Mouse (Mus musculus) embryo, embryonic 10.5 days (tissue): Measurements from ENCODE around the gene H2afz.
A peak's percentile ranks its signal among the peaks of the same experiment; 100 is the strongest.
"Not testable (repeated sequence)": the region's sequence is repeated elsewhere in the genome, so short reads cannot be mapped to it uniquely, and the experiment has no call there.

ENCODE experiments used
- DNase-seq: peaks from one replicate; pipeline ENCODE4 v3.0.0-alpha.2; 2015; ENCODE audit warnings: low spot score

The H2afz gene

GRCm38 (mm10) chr3:137864124-137864987, at the start of gene H2afz:
TSS of gene H2afz (plus strand) at chr3:137864487.
- peak; percentile 99 for DNase-seq

- DNase-seq: peak; percentile 52
Measured at GRCm38 (mm10) chr3:137818713-137819112, 45.6 kb upstream of the H2afz start.

DNA sequence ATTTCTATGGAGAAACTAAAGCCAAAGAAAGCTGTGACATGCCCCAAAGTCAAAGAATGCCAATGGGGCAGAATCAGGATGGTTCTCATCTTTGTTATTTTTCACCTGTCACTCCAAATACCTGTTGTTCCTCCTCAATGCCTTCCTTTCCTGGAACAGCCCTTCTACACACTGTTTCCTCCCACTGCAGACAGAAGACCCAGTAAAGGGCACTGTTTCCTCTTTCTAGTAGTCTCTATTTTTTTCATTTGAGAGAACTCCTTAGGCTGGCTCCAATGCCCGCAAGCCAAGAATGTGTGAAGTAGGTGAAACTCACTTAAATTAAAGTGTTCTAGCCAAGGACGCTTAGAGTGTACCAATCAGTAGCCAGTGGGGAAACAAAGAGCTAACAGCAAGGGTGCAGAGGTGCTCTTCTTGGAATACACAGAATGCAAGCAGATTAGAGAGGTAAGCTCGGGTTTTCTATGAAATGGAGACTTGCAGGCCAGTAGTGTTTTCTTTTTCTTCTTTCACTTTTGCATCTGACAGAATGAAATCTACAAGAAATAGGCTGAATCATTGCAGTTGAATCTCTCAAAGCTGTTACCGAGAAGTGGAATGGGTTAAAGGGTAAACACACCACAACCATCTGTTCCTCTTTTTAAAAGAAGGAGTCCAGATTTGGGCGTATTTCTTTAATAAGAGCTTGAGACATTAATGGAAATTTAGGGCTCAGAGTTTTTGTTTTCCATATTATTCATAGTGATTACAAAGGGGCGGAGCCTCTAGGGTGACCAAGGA, 43.4 kb upstream of the H2afz start:
- DNase-seq: no peak

GRCm38 (mm10) chr3:137823317-137823716, 41.0 kb upstream of the H2afz start:
- no peak for DNase-seq

GRCm38 (mm10) chr3:137827678-137828077, 36.6 kb upstream of the H2afz start:
- DNase-seq: peak; percentile 55

GRCm38 (mm10) chr3:137831156-137831555, 33.1 kb upstream of the H2afz start:
- DNase-seq: no peak

DNA sequence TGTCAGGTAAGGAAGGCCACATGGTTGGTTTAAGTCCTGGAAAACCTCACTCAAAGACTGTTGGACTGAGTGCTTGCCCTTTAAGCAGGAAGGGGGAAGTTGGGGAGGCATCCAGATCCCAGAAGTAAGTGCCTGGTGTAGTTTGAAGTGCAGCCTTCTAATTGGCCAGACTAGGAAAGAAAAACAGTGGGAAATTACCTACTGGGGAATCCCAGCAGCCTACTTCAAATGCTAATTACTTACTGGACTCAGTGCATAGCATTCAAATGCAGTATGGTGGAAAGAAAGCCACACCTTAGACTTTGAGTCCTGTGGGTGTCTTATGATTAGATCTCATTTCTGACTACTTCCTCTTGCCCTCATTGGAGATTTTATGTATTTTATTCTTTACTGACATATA, 31.2 kb upstream of the H2afz start:
- DNase-seq: no peak

DNA sequence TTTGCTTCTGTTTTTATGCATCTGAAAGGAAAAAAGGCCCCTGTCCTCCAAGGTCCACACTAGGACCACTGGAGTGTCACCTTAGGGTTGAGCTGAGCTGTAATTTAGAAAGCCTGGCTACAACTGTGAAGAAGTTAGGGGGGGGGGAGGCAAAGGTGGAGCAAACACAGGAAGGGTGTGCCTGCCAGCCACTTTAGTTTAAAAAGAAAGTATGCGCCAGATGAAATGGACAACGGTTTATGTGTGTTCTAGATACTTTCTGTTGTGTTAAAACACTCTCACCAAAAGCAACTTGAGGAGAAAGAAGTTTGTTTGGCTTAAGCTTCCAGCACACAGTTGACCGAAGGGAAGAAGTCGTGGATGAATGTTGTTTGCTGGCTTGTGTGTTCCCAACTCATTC, 30.6 kb upstream of the H2afz start:
- DNase-seq: no peak

- no peak for DNase-seq
Measured at GRCm38 (mm10) chr3:137836543-137836942, 27.7 kb upstream of the H2afz start.

DNA sequence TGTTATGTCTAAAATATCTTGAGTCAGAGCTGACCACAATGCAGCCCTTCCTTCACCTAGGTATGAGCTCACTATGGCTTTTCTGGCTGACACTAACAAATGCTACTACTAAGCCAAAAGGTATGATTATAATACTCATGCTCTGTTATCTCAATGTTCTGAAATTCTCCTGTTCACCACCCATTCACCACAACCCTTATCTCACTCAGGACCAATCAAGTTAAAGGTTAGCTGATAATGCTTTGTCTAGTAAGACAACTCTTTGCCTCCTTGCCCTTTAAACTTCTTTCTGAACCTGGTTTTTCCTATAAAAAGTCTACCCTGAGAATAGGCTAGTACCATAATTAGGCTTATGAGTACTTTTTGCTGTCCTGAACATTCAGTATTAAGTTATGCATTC, 26.1 kb upstream of the H2afz start:
- DNase-seq: no peak

- no peak for DNase-seq
Measured at GRCm38 (mm10) chr3:137842944-137843343, 21.3 kb upstream of the H2afz start.

DNA sequence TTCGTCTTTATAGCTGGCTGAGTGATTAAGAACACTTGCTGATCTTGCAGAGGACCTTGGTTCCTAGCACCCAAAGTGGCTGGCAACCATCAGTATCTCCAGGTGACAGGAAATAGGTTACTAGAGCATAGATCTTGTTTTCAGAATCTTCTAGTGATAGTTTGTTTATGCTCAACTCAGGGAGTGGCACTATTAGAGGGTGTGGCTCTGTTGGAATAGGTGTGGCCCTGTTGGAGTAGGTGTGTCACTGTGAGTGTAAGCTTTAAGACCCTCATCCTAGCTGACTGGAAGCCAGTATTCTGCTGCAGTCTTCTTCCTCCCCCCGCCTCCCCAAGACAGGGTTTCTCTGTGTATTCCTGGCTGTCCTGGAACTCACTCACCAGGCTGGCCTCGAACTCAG, 20.0 kb upstream of the H2afz start:
- no peak for DNase-seq

DNA sequence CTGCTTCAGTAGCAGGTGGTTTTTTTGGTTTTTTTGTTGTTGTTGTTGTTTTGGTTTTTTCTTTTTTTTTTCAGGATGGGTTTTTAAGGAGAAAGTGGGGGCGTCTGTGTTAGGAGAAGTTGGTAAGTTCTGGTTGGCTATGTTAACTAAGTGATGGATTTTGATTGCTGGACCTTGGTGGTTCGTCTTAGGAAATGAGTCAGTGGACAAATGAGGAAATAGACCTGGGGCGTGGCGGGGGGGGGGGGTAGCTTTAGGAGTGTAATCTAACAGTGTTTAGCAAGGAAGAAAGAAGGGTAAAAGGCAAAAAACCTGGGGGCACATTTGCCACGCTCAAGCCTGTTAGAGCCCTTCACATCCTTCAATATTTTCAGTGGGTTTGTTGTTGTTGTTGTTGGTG, 17.7 kb upstream of the H2afz start:
- no peak for DNase-seq

DNA sequence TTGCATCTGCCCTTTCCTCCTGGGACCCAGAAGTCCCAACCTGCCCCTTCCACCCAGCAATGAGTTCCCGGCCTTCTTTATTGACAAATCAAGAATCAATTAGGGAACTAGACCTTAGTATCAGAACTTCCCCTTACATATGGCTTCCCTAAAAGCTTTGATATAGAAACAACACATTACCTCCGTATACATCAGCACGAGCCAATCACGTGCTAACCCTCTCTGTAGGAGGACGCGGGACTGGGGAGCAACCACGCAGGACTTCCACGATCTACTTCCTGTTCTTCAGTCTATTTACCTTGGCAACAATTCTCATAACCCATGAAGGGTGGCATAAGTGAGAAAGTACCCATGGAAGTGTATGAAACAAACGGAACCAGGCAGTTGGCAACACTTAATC, 15.9 kb upstream of the H2afz start:
- DNase-seq: no peak

DNA sequence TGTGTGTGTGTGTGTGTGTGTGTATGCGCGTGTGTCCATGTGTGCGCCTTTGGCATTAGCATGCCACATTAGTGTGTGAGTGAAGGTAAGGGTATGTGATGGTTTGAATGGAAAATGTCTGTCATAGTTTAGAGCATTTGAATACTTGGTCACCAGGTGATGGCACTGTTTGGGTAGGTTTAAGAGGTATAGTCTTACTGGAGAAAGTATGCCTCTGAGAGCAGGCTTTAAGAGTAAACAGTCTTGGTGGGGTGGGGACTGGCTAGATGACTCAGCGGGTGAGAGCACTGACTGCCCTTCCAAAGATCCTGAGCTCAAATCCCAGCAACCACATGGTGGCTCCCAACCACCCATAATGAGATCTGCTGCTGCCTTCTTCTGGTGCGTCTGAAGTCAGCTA, 14.6 kb upstream of the H2afz start:
- no peak for DNase-seq

- DNase-seq: no peak
Measured at GRCm38 (mm10) chr3:137851196-137851595, 13.1 kb upstream of the H2afz start.

- DNase-seq: not testable (repeated sequence)
Measured at GRCm38 (mm10) chr3:137853011-137853410, 11.3 kb upstream of the H2afz start.

DNA sequence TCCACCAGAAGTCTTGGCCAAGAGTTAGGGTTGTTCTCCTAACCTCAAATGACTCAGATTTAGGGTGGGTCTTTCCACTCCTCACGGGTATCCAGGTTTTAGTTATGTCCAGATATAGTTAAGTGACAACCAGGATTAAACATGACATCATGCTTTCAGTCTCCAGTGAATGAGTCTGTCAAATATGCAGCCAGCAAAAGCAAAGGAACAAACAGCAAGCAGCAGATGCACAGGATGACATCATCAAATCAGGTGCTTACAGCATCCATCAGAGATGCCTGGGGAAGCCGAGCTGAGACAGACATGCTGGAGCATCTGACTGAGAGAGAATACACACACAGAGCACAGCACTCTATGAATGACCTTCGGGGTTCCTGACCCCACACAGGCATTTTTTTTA, 9.0 kb upstream of the H2afz start:
- no peak for DNase-seq

- no peak for DNase-seq
Measured at GRCm38 (mm10) chr3:137856061-137856460, 8.2 kb upstream of the H2afz start.

DNA sequence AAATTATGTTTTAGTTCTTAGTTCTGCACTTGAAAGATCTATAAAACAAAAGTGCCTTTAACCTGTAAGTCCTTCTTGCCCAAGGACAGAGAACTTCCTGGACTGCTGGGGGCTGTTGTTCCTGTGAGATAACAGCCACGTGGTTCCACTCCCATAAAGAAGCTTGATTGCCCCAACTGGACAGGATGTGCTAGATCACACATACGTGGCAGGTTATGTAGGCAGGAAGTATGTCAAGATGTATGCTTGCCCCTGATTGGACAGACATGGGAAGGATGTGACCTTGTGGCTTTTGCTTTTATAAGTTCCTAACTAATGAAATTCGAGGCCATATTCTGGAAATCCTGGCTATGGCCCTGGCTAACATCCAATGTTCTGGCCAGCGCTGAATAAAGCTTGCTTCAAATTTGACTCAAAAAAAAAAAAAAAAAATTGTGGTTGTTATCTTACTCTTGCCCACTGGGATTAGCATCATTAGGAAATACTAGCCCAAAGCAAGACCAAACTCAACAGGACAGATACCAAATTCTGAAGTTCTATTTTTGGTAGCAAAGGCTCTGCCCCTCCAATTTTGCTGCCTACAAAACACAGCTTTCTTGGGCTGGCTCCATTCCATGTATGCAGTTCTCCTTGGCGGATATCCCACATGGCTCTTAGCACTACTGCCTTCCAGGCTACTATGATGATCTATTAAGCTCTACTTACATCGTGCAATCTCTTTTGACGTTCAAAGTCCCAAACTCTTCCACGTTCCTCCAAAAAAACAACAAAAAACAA, 3.7 kb upstream of the H2afz start:
- DNase-seq: no peak

GRCm38 (mm10) chr3:137861436-137861835, 2.9 kb upstream of the H2afz start:
- DNase-seq: no peak

GRCm38 (mm10) chr3:137862600-137862999, 1.7 kb upstream of the H2afz start:
- no peak for DNase-seq
